Comparison of ENCODE assay signal across 8 mouse cellular contexts in the genomic region with DNA sequence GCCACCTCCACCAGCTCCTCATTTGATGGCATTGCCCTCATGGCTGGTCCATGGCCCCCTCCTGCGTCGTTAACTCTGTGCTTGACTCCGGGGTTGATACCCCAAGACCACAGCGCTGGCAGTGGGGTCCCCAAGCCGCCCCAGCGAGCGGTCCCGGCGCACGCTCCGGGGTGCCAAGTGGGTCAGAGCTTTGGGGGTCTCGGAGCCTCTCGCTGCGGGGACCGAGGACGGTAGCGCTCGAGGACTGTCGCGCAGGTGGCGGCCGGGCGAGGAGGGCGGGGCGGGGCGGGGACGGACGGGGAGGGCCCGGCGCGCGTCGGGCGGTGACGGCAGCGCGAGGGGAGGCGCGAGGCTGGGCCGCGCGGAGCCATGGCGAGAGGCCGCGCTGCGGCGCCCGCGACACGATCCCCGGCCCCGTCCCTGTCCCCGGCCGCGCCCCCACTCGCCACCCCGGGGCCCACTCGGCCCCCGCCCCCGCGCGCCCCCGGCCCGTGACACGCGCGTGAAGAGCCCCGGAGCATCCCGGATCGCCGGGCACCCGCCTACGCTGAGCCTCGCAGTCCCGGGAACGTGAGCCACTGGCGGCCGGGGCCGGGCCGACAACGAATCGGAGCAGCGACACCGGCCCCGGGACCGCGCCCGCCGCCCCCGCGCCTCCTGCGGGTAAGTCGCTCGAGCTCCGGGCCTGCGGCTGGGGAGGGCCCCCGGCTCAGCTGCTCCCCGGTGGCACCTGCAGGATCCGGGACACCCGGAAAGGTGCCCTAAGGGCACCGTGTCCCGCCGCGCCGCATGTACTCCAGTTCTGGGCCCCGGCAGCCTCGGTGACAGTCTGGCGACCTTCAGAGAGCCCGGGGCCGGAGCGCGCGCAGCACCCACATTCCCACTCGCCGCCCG. TPM values are rescaled to one million over a fixed set of nuclear protein-coding genes. Genes with fewer than 3 reads are reported as not detected.
DNase-seq lines count a peak whose midpoint lies in the region; ATAC-seq and TF ChIP-seq lines count a peak whose summit lies in the region.

A gene (plus strand): TSS at position 332 of the 894 bp plus-strand sequence.

- H3K9me3 ChIP-seq in limb, embryonic 13.5 days = no peaks in the 10 kb centered on the region
- no peaks in the 10 kb centered on the region for H3K9me3 ChIP-seq in midbrain, embryonic 14.5 days (ENCODE audit: control insufficient read depth, low read length)
- H3K9me3 ChIP-seq in stomach, embryonic 14.5 days (ENCODE audit: control insufficient read depth, low read depth, low read length) = no peaks in the 10 kb centered on the region

- TF ChIP-seq CTCF in left cerebral cortex, adult 2 months (IDR thresholded peaks at IDR 0.05) = no peak

- under 1% methylated on average over 71 of the region's 116 CpGs for whole genome bisulfite sequencing in limb, embryonic 13.5 days
- WGBS in midbrain, embryonic 14.5 days = under 1% methylated on average over 88 of the region's 116 CpGs
- under 1% methylated on average over 89 of the region's 116 CpGs for WGBS in stomach, embryonic 14.5 days

- peak within 1 kb of the TSS; percentile 94 for H3K4me2 ChIP-seq in limb, embryonic 13.5 days (replicated peaks)
- peak within 1 kb of the TSS; percentile 95 for H3K4me2 ChIP-seq in midbrain, embryonic 14.5 days (ENCODE audit: low read length)
- peak within 1 kb of the TSS; percentile 86 for H3K4me2 ChIP-seq in stomach, embryonic 14.5 days (replicated peaks; ENCODE audit: low read depth, low read length)

- no peaks in the 10 kb centered on the region for H3K36me3 ChIP-seq in limb, embryonic 13.5 days
- no peaks in the 10 kb centered on the region for H3K36me3 ChIP-seq in midbrain, embryonic 14.5 days (ENCODE audit: control insufficient read depth, insufficient read depth, low read length)
- no peaks in the 10 kb centered on the region for H3K36me3 ChIP-seq in stomach, embryonic 14.5 days (ENCODE audit: control insufficient read depth, insufficient read depth, low read length)

- ATAC-seq in inflammation-experienced regulatory T-cells, adult 6 months = peak; percentile 44
- peak; percentile 79 for ATAC-seq in limb, embryonic 13.5 days (ENCODE audit: low FRiP score, low read depth)
- ATAC-seq in midbrain, embryonic 14.5 days (ENCODE audit: low FRiP score, low TSS enrichment) = peak; percentile 81
- ATAC-seq in stomach, embryonic 14.5 days (ENCODE audit: insufficient number of reproducible peaks, insufficient read depth, low FRiP score, low read depth) = peak; percentile 89

- H3K4me1 ChIP-seq in limb, embryonic 13.5 days = peaks cover 28% of the 10 kb centered on the region
- H3K4me1 ChIP-seq in midbrain, embryonic 14.5 days (ENCODE audit: control insufficient read depth, insufficient read depth, low read length) = peaks cover 36% of the 10 kb centered on the region
- peaks cover 29% of the 10 kb centered on the region for H3K4me1 ChIP-seq in stomach, embryonic 14.5 days (ENCODE audit: control insufficient read depth, insufficient read depth, low read length)

- intact Hi-C loops in left cerebral cortex, adult 2 months (cut with DNase I) = loop anchor here (2.0 to 5.0 kb wide), 3 partner anchors 17 to 73 kb away; no protein-coding TSS in a partner anchor
- intact Hi-C loops in gastrocnemius, postnatal 36 days (cut with DNase I) = loop anchor here (5.0 kb wide), 2 partner anchors 55 to 75 kb away; no protein-coding TSS in a partner anchor

- DNase-seq in left cerebral cortex, adult 2 months (ENCODE audit: extremely low spot score in 1 of 2, low spot score in 2 of 2) = peak; percentile 56 to 68
- DNase-seq in left cerebral cortex, adult 9 months (ENCODE audit: low spot score in 2 of 2) = no peak
- DNase-seq in cerebellum, postnatal 25 days = peak; percentile 85 to 88
- DNase-seq in gastrocnemius, postnatal 36 days = peak; percentile 37 to 78
- DNase-seq in midbrain, embryonic 14.5 days = peak; percentile 86

- peak within 1 kb of the TSS; percentile 94 for H3K9ac ChIP-seq in limb, embryonic 13.5 days
- peak within 1 kb of the TSS; percentile 90 for H3K9ac ChIP-seq in midbrain, embryonic 14.5 days (replicated peaks; ENCODE audit: low read length)
- peak within 1 kb of the TSS; percentile 89 for H3K9ac ChIP-seq in stomach, embryonic 14.5 days (replicated peaks; ENCODE audit: low read depth, low read length)

- H3K27ac ChIP-seq in left cerebral cortex, adult 2 months = peak within 1 kb of the TSS; percentile 89
- H3K27ac ChIP-seq in limb, embryonic 13.5 days = peak within 1 kb of the TSS; percentile 28; the same call in 1 of the 2 replicates
- peak within 1 kb of the TSS; percentile 72 for H3K27ac ChIP-seq in midbrain, embryonic 14.5 days (replicated peaks; ENCODE audit: low read depth, low read length)
- H3K27ac ChIP-seq in stomach, embryonic 14.5 days (ENCODE audit: low read length) = 0 out of 2 replicates have a peak within 1 kb of the TSS, but pooled peaks have one; percentile 21

- peak within 1 kb of the TSS; percentile 83 for H3K4me3 ChIP-seq in left cerebral cortex, adult 2 months
- peak within 1 kb of the TSS; percentile 89 for H3K4me3 ChIP-seq in limb, embryonic 13.5 days
- H3K4me3 ChIP-seq in midbrain, embryonic 14.5 days (replicated peaks; ENCODE audit: low read depth, low read length) = peak within 1 kb of the TSS; percentile 85
- H3K4me3 ChIP-seq in stomach, embryonic 14.5 days (ENCODE audit: low read depth, low read length) = peak within 1 kb of the TSS; percentile 90

- H3K27me3 ChIP-seq in limb, embryonic 13.5 days = peaks cover 30% of the 10 kb centered on the region
- H3K27me3 ChIP-seq in midbrain, embryonic 14.5 days (ENCODE audit: control insufficient read depth, insufficient read depth, low read length) = no peaks in the 10 kb centered on the region
- no peaks in the 10 kb centered on the region for H3K27me3 ChIP-seq in stomach, embryonic 14.5 days (ENCODE audit: control insufficient read depth, insufficient read depth, low read length)

RNA-seq across cellular contexts. Expression of the gene that starts here (rescaled TPM):
- 100 to 1,000 TPM; 247 to 298 TPM for total RNA-seq in left cerebral cortex, adult 2 months (2021)
- 100 to 1,000 TPM; 182 to 188 TPM for total RNA-seq in gastrocnemius, postnatal 36 days (2021)
- 10 to 100 TPM in 2 of 3 experiments, 1 to 10 TPM in 1; 7.5 to 12.9 (median 11.8) TPM for polyA plus RNA-seq in inflammation-experienced regulatory T-cells, adult 6 months (2017; shearing (Covaris generic))
- polyA plus RNA-seq in limb, embryonic 13.5 days (2015; fragmentation: Nextera tagmentation; extraction: Ambion mirVana) = 17.0 and 17.7 TPM in 2 replicates
- 47.0 and 53.6 TPM in 2 replicates for polyA plus RNA-seq in midbrain, embryonic 14.5 days (2014; fragmentation: Nextera tagmentation; extraction: Ambion mirVana)
- 18.3 and 21.9 TPM in 2 replicates for polyA plus RNA-seq in stomach, embryonic 14.5 days (2014; fragmentation: Nextera tagmentation; extraction: Ambion mirVana)

Comparison
In these comparisons a context has a peak if more than half of its experiments do, and no peak if none do; other contexts are left out.
1. DNase-seq: peak in left cerebral cortex, adult 2 months (2 of 2), cerebellum, postnatal 25 days (2 of 2), gastrocnemius, postnatal 36 days (2 of 2) and midbrain, embryonic 14.5 days (single experiment); none in left cerebral cortex, adult 9 months (0 of 2).
2. H3K27ac ChIP-seq: peak in every context shown above with its lines; median percentile 89 in left cerebral cortex, adult 2 months; 72 in midbrain, embryonic 14.5 days; 28 in limb, embryonic 13.5 days; 21 in stomach, embryonic 14.5 days.
3. Peak in every context shown above with its lines, with median percentiles within 50 percentile points of each other: H3K4me3 ChIP-seq, ATAC-seq, H3K4me2 ChIP-seq and H3K9ac ChIP-seq.